Mouse (Mus musculus) C2C12 (cell line): ENCODE measurements at regions not wholly inside any gene's neighbourhood (a gene's known extent, or its start where the extent isn't known, plus 50 kb on each side); places are given as distances from the start of the nearest gene placed in this dataset.
A peak's percentile ranks its signal among the peaks of the same experiment; 100 is the strongest.

Source experiments
- H3K27me3 ChIP-seq: one replicate; pipeline ENCODE4 v1.6.1; 2011; ENCODE audit not compliant: control insufficient read depth, insufficient read depth, insufficient read length
- H3K36me3 ChIP-seq: one replicate; pipeline ENCODE4 v1.6.1; 2011; ENCODE audit not compliant: control insufficient read depth, insufficient read depth
- H3K4me3 ChIP-seq: one replicate; pipeline ENCODE4 v1.5.1; 2011; ENCODE audit warnings: mild to moderate bottlenecking, control low read depth; ENCODE audit not compliant: poor library complexity, insufficient read depth, severe bottlenecking
- H3K79me2 ChIP-seq: one replicate; pipeline ENCODE4 v1.6.1; 2011; ENCODE audit not compliant: control insufficient read depth, insufficient read depth
- H3K79me3 ChIP-seq: one replicate; pipeline ENCODE4 v1.6.1; 2011; ENCODE audit warnings: low read depth, control low read depth
- H3ac ChIP-seq: one replicate; pipeline ENCODE3; 2011; ENCODE audit warnings: low read depth; ENCODE audit not compliant: control insufficient read depth, insufficient read length
- CEBPB ChIP-seq: IDR thresholded peaks from one replicate; pipeline ENCODE4 v1.6.1; 2011; ENCODE audit warnings: low read depth, mild to moderate bottlenecking, control low read depth, moderate library complexity
- CTCF ChIP-seq: IDR thresholded peaks from one replicate; pipeline ENCODE4 v1.5.1; 2011; ENCODE audit not compliant: control insufficient read depth, insufficient read depth, insufficient read length
- FOSL1 ChIP-seq: IDR thresholded peaks from one replicate; pipeline ENCODE4 v1.8.0; 2011; ENCODE audit warnings: mild to moderate bottlenecking, low read length; ENCODE audit not compliant: poor library complexity, insufficient read depth, severe bottlenecking
- MAX ChIP-seq: IDR thresholded peaks from one replicate; pipeline ENCODE4 v1.6.1; 2011; ENCODE audit warnings: mild to moderate bottlenecking, control low read depth
- MYOD1 ChIP-seq: IDR thresholded peaks from one replicate; pipeline ENCODE4 v1.6.1; 2011; ENCODE audit warnings: low read depth; ENCODE audit not compliant: control insufficient read depth, insufficient read length
- MYOG ChIP-seq: IDR thresholded peaks from one replicate; pipeline ENCODE4 v1.6.1; 2011; ENCODE audit not compliant: control insufficient read depth, insufficient read length; ENCODE audit errors: extremely low read depth
- USF1 ChIP-seq: IDR thresholded peaks from one replicate; pipeline ENCODE4 v1.6.1; 2011; ENCODE audit warnings: low read depth, mild to moderate bottlenecking, control low read depth, moderate library complexity

DNA sequence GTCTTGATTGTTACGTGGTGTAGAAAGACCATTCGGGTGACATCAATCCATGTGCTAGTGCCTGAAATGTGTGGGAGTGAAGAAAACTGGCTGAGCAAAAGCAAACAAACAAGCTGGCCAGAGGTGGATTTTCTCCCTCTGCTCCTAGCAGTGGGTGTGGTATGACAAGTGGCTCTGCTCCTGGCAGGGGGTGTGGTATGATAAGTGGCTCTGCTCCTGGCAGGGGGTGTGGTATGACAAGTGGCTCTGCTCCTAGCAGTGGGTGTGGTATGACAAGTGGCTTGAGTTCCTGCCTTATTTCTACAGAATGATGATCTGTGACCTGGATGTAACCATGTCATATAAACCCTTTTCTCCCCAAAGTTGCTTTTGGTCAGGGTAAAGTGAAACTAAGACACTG lies 108.8 kb upstream of the Ldah start:
- Histone ChIP-seq H3K79me3 (no peaks in the 10 kb centered on the region), H3K79me2 (no peaks in the 10 kb centered on the region), H3ac (no peak overlapping the region), H3K27me3 (no peaks in the 10 kb centered on the region), H3K4me3 (no peak overlapping the region), H3K36me3 (no peaks in the 10 kb centered on the region)
- no peak for TF ChIP-seq USF1
- no peak for TF ChIP-seq CEBPB
- no peak for TF ChIP-seq FOSL1
- no peak for TF ChIP-seq MYOG
- no peak for TF ChIP-seq CTCF
- no peak for TF ChIP-seq MAX
- no peak for TF ChIP-seq MYOD1

DNA sequence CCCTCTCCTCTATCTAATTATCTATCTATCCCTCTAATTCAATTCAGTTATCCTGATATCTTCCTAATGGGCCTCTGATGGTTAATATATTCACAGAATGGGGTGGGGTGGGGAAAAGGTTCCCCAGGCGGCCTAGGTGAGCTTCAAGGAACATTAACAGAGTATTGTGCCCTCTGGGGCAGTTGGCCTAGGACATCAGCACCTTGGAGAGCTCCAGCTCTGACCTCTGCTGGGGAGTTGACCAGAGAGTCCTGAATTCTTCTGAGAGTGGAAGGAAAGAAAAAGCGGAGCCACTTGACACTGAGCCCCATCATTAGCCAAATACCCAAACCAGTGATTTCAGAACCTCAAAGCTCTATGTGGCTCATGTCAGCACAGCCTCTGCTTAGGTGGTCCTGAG lies 108.1 kb upstream of the Ldah start:
- Histone ChIP-seq H3K36me3 (no peaks in the 10 kb centered on the region), H3K4me3 (no peak overlapping the region), H3ac (no peak overlapping the region), H3K79me2 (no peaks in the 10 kb centered on the region), H3K79me3 (no peaks in the 10 kb centered on the region), H3K27me3 (no peaks in the 10 kb centered on the region)
- TF ChIP-seq USF1 (no peak), MAX (no peak), MYOG (no peak), CTCF (no peak), FOSL1 (no peak), MYOD1 (no peak)

DNA sequence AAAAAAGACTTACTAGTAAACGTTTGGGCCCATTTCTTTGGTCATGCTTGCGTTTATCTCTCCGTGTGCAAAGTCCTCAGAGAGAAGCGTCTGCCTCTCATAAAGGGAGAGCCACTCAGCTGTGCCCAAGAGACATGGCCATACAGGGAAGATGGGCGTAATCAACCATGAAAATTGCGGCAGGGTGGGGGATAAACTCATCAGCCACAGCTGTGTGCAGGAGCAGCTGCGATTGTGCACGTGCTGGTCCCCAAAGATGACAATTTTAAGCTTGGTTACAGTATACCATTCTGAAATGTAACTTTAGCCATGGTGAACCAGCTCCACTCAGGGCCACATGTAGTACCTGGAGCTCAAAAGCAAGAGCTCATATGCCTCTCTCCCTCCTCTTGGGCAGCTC lies 106.1 kb upstream of the Ldah start:
- no peaks in the 10 kb centered on the region for H3K79me2 ChIP-seq
- H3ac ChIP-seq = no peak overlapping the region
- no peaks in the 10 kb centered on the region for H3K79me3 ChIP-seq
- TF ChIP-seq FOSL1 (no peak), CTCF (no peak), USF1 (no peak), MYOD1 (peak; percentile 47)
- H3K36me3 ChIP-seq = no peaks in the 10 kb centered on the region
- no peaks in the 10 kb centered on the region for H3K27me3 ChIP-seq
- H3K4me3 ChIP-seq = no peak overlapping the region

DNA sequence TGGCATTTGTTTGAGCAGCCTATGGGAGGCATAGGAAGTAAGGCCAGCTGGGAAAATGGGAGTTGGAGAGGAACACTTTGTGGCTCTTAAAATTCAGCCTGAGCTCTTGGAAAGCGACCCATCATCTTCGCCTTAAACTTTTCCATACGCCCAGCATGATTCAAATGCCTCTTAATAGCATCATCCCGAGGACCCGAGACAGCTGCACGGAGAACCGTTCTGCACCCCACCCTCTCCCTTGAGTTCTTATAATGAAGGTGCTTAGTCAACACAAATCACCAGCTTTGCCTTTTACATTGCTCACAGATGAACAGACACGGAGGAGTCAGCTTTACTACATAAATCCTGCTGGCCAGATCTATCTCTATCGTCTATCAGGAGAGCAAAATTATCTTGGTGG lies 104.6 kb upstream of the Ldah start:
- Histone ChIP-seq H3K4me3 (no peak overlapping the region), H3K27me3 (no peaks in the 10 kb centered on the region), H3K79me3 (no peaks in the 10 kb centered on the region), H3K79me2 (no peaks in the 10 kb centered on the region), H3ac (no peak overlapping the region), H3K36me3 (no peaks in the 10 kb centered on the region)
- TF ChIP-seq MYOD1 (peak; percentile 9), MAX (no peak), USF1 (no peak)

DNA sequence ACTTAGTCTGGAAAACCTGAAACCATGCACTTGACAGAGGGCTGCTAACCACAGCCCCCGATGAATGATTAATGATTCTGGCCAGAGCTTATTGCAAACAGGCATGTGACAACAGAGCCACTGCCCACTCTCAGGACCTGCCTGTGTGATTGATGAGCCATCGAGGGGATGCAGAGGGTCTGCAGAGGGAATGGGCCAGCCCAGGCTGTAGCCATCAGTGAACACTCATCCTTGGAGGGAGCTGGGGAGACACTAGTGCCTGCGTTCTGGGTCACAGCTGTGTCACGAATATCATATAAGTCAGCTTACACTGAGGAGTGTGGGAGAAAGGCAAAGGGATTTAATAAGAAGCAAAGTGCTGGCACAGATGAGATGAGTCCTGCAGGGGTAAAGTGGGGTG lies 100.8 kb upstream of the Ldah start:
- no peak overlapping the region for H3ac ChIP-seq
- no peaks in the 10 kb centered on the region for H3K36me3 ChIP-seq
- H3K4me3 ChIP-seq = no peak overlapping the region
- no peak for TF ChIP-seq FOSL1
- TF ChIP-seq CEBPB = no peak
- no peak for TF ChIP-seq CTCF
- TF ChIP-seq MYOG = no peak
- no peak for TF ChIP-seq MAX
- no peak for TF ChIP-seq MYOD1
- TF ChIP-seq USF1 = no peak
- no peaks in the 10 kb centered on the region for H3K27me3 ChIP-seq
- H3K79me2 ChIP-seq = no peaks in the 10 kb centered on the region
- no peaks in the 10 kb centered on the region for H3K79me3 ChIP-seq

DNA sequence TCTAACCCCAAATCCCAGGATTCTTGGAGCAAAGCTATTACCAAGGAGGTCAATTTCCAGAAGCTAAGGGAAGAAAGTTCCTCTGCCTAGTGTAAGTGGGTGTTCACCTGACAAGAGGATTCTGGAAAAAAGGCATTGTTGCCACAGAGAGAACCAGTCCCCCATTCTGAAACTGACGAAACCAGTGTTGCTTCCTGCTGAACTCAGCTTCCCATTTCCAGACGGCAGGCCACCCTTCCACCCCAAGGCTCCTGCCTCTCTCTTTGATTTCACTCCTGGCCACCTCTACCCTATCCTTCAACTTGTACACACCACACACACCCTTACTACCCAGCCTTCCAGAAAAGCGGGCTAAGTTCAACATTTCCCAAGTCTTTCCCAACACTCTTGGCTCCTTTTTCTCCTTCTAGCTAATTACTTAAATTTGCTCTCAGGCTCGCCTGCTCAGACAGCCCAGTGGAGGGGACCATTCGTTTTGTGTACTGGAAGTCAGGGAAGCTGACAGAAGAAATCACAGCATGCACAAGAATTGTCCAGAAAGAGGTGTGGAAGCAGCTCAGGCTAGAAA lies 98.6 kb upstream of the Ldah start:
- no peaks in the 10 kb centered on the region for H3K79me3 ChIP-seq
- H3K27me3 ChIP-seq = no peaks in the 10 kb centered on the region
- H3K79me2 ChIP-seq = no peaks in the 10 kb centered on the region
- TF ChIP-seq MAX (no peak), FOSL1 (no peak), MYOD1 (no peak), CTCF (no peak), CEBPB (no peak)
- no peak overlapping the region for H3ac ChIP-seq
- H3K36me3 ChIP-seq = no peaks in the 10 kb centered on the region
- H3K4me3 ChIP-seq = no peak overlapping the region

DNA sequence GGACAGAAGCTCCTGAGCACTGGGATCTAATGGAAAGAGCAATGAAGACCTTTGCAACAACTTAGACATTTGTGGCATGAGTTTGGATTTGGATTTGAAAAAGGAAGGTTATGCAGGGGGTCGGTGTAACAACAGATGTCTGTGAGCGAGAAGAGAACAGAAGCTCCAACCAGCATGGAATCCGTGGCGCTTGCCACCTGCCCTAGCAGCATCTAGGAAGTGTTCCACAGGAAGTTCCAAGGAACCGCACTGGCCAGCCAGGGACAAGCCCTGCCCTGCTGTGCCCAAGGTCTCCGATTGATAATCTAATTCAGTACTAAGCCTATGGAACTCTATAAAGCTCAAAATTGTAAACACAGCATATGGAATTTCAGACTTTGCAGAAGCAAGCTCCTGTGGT lies 98.0 kb upstream of the Ldah start:
- H3K79me3 ChIP-seq = no peaks in the 10 kb centered on the region
- TF ChIP-seq CTCF (no peak), MAX (no peak), MYOD1 (no peak), MYOG (no peak), CEBPB (no peak), USF1 (no peak), FOSL1 (no peak)
- H3K27me3 ChIP-seq = no peaks in the 10 kb centered on the region
- H3K36me3 ChIP-seq = no peaks in the 10 kb centered on the region
- H3K79me2 ChIP-seq = no peaks in the 10 kb centered on the region
- no peak overlapping the region for H3ac ChIP-seq
- no peak overlapping the region for H3K4me3 ChIP-seq
